Mouse (Mus musculus) left cerebral cortex, adult 11 months (tissue): Measurements from ENCODE around the gene Mmp9.
A peak's percentile ranks its signal among the peaks of the same experiment; 100 is the strongest.

ENCODE experiments used
- DNase-seq: peaks from one replicate; pipeline ENCODE4 v3.0.0; 2022; ENCODE audit warnings: low spot score

Gene Mmp9

DNA sequence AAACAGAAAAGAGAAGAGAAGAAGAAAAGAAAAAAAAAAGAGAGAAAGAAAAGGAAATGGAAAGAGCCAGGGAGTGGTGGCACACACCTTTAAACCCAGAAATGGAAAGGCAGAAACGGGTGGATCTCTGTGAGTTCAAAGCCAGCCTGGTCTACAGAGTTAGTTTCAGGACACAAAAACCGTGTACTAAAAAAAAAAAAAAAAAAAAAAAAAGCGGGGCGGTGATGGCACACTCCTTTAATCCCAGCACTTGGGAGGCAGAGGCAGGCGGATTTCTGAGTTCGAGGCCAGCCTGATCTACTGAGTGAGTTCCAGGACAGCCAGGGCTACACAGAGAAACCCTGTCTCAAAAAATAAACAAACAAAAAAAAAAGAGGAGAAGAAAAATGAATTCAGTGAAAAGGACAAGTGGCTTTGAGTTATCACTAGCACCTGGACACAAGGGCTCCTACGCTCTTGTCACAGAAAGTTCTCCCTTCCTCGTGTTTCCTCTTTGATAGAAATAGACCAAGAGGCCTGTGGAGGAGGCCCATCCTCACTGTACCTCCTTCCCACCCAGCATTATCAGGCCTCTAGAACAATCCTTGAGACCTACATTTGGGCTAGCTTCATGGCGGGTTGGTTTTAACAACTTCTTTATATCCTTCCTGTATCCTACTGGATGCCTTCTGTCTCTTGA is 27.7 kb upstream of the Mmp9 start:
- no peak for DNase-seq

DNA sequence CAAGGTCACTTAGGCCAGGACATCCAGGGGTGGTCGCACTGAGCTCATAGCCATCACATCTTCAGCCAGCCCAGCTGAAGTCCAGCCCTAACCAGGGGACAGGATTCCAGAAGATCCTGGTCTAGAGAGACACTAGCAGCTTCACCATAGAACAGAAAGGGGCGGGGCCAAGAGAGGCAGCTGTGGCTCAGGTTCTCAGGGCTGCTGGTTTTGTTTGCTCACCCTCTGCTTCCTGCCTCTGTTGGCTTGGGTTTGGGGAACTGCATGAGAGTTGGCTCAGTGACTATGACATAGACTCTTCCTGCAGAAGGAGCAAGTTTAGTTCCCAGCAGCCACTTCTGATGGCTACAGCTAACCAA is 27.2 kb upstream of the Mmp9 start:
- no peak for DNase-seq

DNA sequence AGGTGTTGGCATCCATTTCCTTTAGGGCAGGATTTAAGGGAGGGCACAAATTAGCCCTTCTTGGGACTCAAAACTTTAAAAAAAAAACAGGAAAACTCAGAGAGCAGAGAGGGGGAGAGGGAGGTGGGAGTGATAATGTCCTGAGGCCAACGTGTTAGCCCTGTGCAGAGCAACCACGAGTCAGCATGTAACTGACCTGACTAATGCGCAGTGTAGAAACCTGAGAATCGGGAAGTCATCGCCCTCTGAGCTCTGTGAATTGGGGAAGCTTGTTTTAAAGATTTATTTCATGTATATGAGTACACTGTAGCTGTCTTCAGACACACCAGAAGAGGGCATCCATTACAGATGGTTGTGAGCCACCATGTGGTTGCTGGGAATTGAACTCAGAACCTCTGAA is 23.8 kb upstream of the Mmp9 start:
- no peak for DNase-seq

DNA sequence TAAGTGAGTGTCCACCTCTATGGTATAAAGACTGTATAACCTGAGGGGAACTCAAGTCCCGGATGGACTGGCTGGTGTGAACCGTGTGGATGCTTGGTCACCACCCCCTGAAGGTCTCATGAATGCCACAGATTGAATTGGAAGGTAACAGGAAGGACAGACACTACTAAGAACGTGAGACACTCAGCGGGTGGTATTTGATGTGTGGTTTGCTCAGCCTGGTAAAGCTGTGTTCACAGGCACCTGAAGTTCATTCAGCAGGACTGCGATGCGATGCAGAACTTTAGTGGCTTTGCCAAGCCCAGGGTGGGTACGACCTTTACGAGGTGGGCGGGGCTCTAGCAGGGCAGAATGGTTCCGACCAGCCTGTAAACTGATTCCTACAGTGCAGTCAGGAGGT is 23.2 kb upstream of the Mmp9 start:
- DNase-seq: no peak

DNA sequence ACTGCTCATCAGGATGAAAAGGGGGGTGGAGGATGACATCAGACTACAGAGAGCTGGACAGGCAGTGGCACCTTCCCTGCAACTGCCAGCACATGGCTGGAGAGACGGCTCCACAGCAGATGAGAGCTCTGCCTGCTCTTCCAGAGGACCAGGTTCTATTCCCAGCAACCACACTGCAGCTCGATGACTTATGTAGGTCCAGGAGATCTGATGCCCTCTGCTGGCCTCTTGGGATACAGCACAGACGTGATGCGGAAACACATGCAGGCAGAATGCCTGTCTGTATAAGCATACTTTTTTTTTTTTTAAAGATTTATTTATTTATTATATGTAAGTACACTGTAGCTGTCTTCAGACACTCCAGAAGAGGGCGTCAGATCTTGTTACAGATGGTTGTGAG is 22.3 kb upstream of the Mmp9 start:
- no peak for DNase-seq

DNA sequence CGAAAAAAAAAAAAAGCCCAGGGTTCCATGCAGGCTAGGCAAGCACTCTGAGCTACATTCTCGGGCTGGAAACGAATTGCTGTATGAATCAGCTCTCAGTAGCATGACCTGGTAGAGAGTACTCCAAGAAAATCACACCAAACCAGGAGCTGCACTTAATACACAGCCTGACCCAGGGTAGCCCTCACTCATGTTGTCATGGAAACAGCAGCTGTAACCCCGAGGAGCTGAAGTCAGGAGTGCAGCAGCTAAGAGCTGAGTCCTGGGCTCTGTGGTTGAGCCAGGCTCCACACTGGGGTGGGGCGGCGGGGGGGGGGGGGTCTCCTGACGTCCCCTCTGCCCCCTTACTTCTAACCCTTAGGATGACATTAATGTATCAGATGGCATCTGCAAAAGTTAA is 18.6 kb upstream of the Mmp9 start:
- DNase-seq: no peak

DNA sequence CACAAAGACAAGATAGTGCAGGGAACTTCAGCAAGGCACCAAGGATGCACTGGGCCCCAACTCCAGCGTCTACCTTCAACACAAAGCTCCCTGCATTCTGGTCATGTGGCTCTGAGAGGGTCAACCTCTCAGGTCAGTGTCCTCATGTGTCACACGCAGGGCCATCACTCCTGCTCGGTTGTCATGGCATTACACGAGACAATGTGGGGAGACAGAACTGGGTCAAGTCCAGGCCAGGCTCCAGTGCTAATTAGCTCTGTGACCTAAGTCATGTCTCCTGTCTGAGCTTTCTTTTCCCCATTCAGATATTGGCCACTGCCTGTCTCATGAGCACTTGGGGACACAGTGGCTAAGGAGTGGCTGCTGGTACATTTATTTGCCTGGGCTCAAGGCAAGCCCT is 17.3 kb upstream of the Mmp9 start:
- DNase-seq: no peak

DNA sequence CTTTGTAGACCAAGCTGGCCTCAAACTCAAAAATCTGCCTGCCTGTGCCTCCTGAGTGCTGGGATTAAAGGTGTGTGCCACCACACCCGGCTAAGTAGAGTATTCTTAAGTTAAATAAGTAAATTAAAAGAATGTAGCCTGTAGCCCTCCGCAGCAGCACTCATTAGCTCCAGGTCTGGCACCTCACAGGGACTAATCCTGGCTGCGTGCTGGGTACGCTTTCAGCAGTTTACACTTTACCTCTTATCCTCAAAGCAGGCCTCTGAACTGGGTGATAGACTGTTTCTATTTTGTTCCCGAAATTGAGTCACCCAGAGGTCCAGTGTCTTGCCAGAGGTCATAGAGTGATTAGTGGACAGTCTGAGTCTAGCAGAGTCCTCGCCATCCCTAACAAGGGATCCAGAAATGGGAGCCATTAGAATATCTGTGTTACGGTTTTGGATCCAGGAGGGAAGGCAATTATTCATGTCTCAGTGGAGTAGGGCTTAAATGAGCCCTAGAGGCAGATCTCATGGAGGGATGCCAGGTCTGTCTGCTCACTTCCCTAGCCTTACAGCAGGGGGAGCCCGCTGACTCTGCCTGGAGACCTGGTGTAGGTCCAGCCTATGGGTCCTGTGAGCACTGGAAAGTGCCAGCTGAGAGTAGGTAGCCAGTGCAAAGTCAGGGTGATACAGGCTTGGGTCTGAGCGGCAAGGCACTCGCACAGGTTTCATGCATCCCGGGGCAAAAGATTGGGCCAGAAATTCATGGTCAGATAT is 16.3 kb upstream of the Mmp9 start:
- peak; percentile 91 for DNase-seq

DNA sequence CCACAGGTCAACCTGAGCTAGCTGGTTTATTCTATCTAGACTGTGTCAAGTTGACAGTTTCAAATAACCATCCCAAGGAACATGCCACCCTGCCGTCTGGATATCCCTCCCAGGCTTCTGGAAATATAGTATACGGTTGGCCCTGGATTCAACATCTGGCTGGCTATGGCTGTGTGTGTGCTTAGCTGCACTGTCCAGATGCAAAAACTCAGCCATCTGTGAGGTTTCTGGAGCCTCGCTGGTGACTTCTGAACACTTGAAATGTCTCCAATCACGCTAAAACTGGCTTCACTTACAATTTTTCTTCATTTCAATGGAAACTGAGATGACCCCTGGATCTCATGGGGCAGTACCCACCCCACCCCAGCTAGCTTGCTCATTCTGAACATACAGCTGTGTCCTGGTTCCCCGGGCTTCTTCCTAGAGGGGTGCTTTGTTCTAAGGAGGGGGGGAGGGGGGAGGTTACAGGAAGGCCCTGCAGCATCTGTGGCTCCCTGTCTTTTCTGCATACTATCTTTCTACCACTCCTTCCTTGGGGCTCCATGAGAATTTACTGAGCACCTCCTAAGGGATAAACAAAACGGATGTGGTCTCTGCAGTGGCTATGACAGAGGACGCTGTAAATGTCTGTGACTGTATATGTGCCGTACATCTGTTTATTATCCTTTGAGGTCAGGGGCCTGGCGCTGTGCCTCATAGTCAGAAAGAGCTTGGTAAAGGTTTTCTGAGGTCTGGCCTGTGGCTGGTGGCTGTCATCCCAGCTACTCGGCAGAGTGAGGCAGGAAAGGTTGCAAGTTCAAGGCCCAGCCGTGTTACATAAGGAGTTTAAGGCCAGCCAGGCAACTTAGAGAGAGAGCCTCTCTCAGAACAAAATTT is 9.6 kb upstream of the Mmp9 start:
- DNase-seq: no peak

DNA sequence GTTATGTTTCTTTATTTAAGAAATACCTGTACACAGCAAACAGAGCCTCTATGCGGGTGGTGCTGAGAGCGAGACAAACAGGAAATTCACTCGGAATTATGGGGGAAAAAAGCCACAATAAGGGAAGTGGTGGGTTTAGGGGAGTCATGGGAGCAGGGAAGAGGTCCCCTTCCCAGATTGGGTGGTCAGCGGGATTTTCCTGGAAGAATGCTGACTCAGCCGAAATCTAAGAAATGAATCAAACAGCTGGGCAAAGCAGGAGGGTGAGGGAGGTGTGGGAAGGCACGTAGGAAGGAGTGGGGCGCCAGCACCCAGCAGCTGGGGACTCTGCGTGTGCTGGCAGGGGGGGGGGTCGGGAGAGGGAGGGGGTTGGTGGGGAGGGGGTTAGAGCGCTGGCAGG is 7.0 kb upstream of the Mmp9 start:
- no peak for DNase-seq

DNA sequence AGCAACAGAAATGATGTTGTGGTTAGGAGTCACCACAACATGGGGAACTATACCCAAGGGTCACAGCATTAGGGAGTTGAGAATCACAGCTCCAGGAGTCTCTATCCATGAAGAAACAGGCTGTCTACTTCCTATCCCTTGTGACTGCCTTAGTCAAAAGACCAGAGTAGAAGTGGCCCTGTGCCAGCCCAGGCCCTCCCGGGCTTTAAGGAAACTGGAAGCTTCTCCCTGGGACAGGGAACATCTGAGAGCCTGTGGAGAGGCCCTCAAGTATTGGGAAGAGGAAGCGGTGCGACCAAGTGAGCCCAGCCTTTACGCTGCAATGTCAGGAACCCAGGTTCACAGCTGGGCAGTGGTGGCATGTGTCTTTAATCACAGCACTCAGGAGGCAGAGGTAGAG is 4.6 kb upstream of the Mmp9 start:
- no peak for DNase-seq

DNA sequence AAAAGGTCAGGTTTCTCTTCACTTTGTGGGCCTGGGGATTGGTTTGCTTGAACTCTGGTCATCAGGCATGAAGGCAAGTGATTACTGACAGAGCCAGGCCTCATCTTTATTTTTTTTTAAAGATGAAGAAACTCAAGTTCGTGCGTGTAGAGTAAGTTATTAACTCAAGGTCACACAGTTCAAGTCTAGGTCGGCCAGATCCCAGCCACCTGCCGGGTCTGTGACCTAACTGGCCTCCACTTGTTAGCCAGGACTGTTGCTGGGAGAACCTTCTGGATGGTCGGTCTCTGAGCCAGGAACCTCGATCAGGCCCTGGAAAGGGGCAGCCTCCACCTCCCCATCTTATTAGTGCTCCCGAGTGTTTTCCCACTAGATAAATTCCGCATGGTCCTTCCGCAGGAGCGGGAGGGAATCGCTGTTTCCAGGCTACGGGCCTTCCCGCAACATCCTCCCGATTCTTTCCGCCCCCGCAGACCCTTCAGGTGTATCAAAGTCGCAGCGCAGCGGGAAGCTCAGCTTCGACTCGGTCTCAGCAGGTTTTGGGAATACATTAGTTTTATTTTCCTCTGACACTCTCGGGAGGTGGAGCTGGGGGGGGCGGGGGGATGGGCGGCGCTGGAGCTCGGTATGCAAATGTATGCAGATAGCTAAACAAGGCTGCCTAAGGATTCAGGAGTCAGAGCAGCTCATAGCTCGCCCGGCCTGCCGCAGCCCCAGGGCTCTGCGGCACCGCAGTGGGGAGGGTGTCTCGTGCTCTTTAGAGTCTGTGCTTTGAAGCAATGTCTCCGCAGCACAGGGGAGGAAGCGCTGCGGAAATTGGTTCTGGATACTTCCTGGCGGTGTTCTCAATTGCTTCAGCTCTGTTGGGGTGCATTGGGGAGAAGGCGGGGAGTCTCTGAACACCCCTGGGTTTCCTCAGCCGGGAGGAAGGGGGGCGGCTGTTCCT is 2.2 kb upstream of the Mmp9 start:
- DNase-seq: peak; percentile 66

DNA sequence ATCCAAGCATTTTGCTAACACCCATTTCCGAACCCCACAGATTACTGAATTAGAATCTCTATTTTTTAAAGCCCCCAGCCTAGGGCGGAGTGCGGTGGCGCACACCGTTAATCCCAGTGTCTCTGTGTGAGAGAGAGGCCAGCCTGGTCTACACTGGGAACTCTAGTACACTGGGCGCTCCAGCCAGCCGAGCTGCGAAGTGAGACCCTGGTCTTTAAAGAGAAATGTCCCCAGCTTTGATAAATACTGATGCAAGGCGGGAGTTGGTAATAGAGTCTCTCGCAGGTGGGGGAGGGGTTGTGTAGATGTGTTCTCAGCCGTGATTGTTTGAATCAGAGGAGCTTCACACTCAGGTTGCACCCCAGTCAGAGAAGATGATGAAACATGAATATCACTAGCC is 1.5 kb upstream of the Mmp9 start:
- no peak for DNase-seq

DNA sequence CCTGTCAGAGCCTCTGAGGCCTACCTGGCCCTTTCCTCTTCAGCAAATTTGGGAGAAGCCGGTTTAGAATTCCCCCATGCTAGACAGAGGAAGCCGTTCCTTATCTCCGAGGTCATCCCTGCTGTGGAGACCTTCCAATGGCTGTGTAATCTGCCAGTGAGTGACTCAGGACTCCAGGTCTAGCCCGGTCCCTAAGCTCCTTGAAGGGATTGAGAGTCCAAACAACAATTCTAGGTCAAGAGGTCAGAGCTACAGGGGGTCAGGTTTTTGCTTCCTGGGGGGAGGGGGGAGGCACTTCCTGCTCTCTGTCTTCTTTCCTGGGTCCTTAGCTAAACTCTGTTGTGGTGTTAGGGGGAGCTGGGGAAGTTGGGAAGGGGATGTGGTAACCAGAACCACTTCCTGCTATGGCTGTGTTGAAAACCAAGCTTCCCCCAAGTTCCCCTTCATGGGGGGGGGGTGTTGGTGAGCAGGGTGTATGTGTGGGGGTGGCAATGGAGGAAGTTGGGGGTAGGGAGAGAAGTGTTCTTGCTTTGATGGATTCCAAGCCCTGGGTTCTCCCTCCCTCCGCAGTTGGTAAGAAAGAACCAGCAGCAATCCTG is 2.2 kb downstream of the Mmp9 start:
- DNase-seq: no peak

DNA sequence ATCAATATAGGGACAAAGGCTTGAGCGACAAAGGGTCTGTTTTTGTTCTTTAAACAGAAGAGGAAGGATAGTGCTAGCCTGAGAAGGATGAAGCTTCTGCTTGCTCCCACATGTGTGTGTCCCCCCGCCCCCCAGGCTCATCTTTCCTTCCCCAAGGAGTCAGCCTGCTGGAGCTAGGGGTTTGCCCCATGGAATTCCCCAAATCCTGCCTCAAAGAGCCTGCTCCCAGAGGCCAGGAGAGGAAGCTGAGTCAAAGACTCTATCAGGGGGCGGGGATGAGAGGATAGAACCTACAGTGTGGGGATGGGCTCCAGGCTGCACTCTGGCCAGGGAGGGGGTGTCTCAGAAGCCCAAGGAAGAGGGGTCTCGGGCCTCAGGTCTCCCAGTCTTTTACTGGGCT is 6.9 kb downstream of the Mmp9 start:
- no peak for DNase-seq

DNA sequence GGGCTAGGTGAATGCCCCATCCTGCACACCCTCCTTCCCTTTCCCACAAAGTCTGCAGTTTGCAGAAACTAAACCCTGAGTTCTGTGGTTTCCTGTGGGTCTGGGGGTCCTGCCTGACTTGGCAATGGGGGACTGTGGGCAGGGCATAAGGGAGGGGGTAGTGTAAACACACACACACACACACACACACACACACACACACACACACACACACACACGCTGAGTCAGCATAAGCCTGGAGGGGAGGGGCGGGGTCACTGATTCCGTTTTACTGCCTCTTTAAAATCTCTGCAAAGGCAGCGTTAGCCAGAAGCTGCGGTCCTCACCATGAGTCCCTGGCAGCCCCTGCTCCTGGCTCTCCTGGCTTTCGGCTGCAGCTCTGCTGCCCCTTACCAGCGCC is 7.3 kb downstream of the Mmp9 start:
- no peak for DNase-seq

DNA sequence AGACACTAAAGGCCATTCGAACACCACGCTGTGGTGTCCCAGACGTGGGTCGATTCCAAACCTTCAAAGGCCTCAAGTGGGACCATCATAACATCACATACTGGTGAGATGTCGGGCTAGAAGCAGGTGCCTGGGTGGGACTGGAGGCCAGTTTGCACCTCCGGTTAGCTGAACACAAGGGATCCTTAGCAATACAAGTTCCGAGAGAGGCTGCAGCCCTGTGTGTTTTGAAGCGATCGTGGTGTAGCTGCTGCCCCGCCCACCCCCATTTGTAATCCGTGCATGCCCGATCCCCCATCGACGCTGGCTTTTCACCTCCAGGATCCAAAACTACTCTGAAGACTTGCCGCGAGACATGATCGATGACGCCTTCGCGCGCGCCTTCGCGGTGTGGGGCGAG is 8.4 kb downstream of the Mmp9 start:
- no peak for DNase-seq

DNA sequence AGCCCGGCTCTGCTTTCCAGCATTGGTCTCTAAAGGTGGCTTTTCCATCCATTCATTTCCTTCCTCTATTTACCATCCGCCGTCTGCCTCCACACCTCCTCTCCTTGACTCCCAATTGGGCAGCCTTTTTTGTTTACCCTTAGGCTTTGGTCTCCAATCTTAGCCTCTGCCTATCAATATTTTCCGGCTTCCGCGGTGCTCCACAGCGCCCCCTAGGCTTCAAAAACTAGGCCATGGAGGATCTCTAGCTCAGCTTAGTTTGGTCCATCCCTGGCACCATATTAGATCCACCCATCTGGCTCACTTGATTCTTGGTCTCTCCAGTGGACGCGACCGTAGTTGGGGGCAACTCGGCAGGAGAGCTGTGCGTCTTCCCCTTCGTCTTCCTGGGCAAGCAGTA is 9.9 kb downstream of the Mmp9 start:
- no peak for DNase-seq

DNA sequence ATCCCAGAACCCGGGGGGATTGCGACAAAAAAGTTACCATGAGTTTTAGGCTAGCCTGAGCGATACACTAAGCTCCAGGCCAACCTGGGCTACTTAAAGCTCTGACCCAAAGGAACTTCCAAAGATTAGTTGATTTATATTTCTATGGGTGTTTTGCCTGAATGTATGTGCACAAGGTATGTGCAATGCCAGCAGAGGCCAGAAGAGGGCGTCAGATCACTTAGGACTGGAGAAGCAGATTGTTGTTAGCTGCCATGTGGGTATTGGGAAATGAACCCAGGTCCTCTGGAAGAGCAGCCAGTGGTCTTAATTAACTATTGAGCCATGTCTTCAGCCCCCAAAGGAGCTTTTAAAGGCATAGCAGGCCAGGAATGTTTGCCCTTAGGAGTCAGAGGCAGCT is 11.2 kb downstream of the Mmp9 start:
- DNase-seq: no peak

DNA sequence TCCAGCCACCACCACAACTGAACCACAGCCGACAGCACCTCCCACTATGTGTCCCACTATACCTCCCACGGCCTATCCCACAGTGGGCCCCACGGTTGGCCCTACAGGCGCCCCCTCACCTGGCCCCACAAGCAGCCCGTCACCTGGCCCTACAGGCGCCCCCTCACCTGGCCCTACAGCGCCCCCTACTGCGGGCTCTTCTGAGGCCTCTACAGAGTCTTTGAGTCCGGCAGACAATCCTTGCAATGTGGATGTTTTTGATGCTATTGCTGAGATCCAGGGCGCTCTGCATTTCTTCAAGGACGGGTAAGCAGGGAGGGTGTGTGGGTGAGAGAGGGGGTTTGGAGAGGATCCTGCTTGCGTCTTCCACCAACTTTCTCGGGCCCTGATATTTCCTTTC is 11.9 kb downstream of the Mmp9 start:
- DNase-seq: no peak

DNA sequence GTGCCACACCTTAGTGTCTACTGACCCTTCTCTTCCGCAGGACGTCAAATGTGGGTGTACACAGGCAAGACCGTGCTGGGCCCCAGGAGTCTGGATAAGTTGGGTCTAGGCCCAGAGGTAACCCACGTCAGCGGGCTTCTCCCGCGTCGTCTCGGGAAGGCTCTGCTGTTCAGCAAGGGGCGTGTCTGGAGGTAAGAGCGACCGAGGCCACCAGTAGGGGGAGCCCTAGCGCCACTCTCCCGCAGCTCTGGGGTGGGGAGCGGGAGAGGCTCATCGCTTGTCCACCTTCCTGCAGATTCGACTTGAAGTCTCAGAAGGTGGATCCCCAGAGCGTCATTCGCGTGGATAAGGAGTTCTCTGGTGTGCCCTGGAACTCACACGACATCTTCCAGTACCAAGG is 12.6 kb downstream of the Mmp9 start:
- no peak for DNase-seq

DNA sequence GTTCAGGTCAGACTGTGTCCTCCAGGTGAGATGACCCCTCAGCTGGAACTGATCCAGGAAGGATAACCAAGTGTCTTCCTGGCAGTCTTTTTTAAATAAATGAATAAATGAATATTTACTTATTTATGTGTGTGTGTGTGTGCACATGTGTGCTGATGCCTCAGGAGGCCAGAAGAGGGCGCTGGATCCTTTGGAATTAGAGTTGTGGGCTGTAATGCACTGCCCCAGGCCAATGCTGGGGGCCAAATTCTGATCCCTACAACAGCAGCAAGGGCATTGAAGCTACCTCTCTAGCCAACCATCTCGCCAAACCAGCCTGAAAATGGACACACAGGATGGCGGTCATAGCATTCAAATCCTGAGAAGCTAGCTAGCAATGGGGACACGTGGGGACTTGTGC is 15.1 kb downstream of the Mmp9 start:
- DNase-seq: no peak
